Mouse (Mus musculus) kidney, postnatal 36 days (tissue): ENCODE results near the gene Tbc1d32.

Experiments
- DNase-seq, 2 experiments: peaks; one replicate each; pipeline ENCODE4 v3.0.0; 2021 to 2022; ENCODE audit warnings: mixed read lengths in 2 of 2

The Tbc1d32 gene

DNA sequence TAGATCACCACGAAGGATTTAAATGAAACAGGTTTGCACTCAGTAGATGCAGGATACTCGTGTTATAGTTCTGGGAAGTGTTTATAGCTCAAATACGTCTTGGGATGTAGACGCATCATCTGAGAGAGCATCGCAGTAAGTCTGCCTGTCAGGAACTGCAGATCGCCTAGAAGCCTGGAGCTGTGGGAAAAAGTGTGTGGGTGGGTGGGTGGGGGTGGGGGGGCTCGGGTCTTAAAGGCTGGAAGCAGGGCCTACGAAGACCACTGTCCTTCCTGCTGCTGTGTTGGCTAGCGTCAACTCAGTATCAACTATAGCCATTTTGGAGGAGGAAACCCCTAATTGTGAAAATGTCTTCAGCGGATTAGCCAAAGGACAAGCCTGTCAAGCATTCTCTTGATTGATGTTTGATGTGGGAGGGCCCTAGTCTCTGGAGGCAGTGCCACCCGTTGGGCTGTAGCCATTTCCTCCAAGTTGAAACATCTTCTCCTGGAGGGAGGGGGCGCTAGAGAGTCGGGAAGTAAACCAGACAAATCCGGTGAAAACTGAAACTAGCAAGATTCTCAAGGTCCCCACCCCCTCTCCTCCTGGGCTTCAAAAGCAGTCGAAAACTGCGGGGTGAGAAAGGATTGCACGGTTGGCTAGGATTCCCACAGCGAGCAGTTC lies 122.0 kb downstream of the Tbc1d32 start, which contains the start of gene Msl3l2:
TSS of gene Msl3l2 (plus strand) at position 585 of the 663 bp plus-strand sequence.
- DNase-seq = peak; percentile 87 to 92

DNA sequence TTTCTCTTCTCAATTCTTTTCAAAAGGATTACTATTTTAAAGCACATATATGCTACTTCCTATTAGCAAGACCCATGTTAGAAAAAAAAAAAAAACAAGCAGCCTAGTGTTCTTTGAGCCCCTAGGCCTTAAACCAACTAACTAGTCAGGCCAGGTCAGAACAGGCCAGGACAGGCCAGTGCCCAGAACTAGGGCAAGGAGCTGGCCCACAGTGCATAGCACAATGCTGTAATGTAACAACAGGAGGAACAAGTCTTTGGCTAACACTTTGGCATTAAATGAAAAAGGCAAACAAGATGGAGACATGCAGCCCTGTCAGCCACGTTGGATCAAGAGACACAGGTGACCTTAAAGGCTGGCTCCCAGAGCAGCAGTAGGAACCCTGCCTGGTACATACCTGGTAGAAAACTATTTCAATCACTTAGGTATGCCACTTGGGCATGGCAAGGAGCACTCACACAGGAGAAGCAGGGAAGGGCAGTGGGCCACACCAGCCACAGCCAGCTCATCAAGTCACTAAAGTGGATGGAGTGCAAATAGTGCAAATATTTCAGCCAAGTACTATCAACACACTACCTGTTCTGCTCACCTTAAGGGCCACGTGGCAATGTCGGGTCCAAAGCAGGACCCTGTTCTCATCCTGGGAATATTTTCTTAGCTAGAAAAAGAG lies 128.7 kb downstream of the Tbc1d32 start:
- DNase-seq = no peak

GRCm38 (mm10) chr10:56099126-56099525 lies 129.4 kb downstream of the Tbc1d32 start:
- no peak for DNase-seq

GRCm38 (mm10) chr10:56096757-56097156 lies 131.7 kb downstream of the Tbc1d32 start:
- no peak for DNase-seq

GRCm38 (mm10) chr10:56094586-56094985 lies 133.9 kb downstream of the Tbc1d32 start:
- no peak for DNase-seq

- DNase-seq = no peak
Measured at GRCm38 (mm10) chr10:56089714-56090113, 138.8 kb downstream of the Tbc1d32 start.

GRCm38 (mm10) chr10:56062746-56063145 lies 165.7 kb downstream of the Tbc1d32 start:
- DNase-seq = no peak

- DNase-seq = no peak
Measured at GRCm38 (mm10) chr10:56061238-56061830, 167.2 kb downstream of the Tbc1d32 start.

GRCm38 (mm10) chr10:56058979-56059422 lies 169.5 kb downstream of the Tbc1d32 start:
- no peak for DNase-seq

GRCm38 (mm10) chr10:56025400-56025799 lies 203.1 kb downstream of the Tbc1d32 start:
- DNase-seq = no peak

- DNase-seq = no peak
Measured at GRCm38 (mm10) chr10:56024579-56024978, 203.9 kb downstream of the Tbc1d32 start.

DNA sequence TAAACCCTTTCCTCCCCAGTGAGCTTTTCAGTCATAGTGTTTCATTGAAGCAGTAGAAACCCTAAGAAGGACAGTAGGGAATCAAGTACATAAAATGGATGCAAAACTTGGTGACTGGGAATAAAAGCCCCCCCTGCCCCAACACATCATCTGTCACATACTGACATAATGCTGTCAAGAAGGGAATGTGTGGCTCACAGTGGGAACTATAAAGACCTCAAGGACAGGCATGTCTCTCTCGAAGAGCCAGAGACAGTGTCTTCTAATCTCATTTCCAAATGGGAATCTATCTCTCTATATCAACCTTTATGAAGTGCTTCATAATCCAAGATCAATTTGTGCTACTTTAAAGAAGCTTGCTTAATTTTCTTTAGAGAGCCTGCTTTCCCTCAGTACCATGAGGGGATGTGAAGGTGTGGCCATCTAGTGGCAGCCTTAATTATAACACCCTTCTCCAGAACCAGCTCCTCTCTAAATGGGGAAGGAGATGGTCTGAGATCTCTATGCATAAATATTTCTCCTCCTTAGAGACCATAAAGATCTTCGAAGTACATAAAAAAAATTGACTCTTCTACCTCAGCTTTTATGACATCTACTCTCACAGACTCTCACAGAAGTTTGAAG lies 248.5 kb downstream of the Tbc1d32 start:
- peak; percentile 23 to 65 for DNase-seq

GRCm38 (mm10) chr10:55978001-55978400 lies 250.5 kb downstream of the Tbc1d32 start:
- no peak for DNase-seq
